Mouse (Mus musculus): ENCODE results near the gene Fpr3.

DNA sequence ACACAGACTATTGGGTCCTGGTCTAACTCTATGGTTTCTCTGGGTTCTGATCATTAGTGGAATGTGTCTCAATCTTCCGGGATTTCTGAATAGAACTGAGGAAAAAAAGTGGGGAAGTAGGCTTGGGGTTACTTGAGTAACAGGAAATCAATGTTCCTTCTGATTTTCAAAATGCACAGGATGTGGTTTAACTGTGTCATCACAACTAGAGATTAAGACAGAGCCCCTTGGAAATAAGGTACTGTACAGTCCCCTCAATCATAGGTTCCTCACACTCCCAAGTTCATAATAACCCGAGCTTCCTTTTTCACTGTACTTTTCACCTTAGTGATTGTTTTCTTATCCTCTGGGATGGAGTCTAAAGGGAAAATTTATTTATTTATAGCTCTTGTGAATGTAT, 16.0 kb upstream of the Fpr3 start:
- TF ChIP-seq CTCF (IDR thresholded peaks at IDR 0.05; ENCODE audit: low read depth, low read length) (no peak), POLR2A (IDR thresholded peaks at IDR 0.05; ENCODE audit: borderline replicate concordance, low read depth, low read length) (no peak)

All from bone marrow macrophage, adult 2 months (primary cell).